Comparison of ENCODE assay signal across 26 mouse cellular contexts in genomic region chr9:78430486-78430885, GRCm38 (mm10). TPM values are rescaled to one million over a fixed set of nuclear protein-coding genes. Genes with fewer than 3 reads are reported as not detected.
DNase-seq lines count a peak whose midpoint lies in the region; ATAC-seq and TF ChIP-seq lines count a peak whose summit lies in the region.
"Had no signal": no experiment of that assay in that cellular context is flagged by ENCODE, and none has a peak within 500 bp of the region (broad histone marks: within the 10 kb centered on the region; RNA-seq: fewer than 3 reads in every experiment).

No protein-coding gene starts in this region.

- no peak overlapping the region for H3K4me3 ChIP-seq in midbrain, embryonic 16.5 days (ENCODE audit: low read depth, low read length)
- H3K4me3 ChIP-seq in gastrocnemius, adult 2 months, result no peak overlapping the region
- H3K4me3 ChIP-seq: embryonic facial prominence, embryonic 10.5 days; forebrain, embryonic 13.5 days; heart, adult 2 months; heart, embryonic 13.5 days; hindbrain, embryonic 13.5 days had no signal

- H3K27me3 ChIP-seq in splenic B cell, adult 2 months (ENCODE audit: control insufficient read depth, insufficient read depth, low read length, poor library complexity, severe bottlenecking), result no peaks in the 10 kb centered on the region
- no peaks in the 10 kb centered on the region for H3K27me3 ChIP-seq in midbrain, embryonic 16.5 days (ENCODE audit: control insufficient read depth, insufficient read depth, low read depth, low read length)

- intact Hi-C loops in gastrocnemius, adult 2 months (cut with DNase I), result no loop called here

- H3K4me2 ChIP-seq in midbrain, embryonic 16.5 days (ENCODE audit: low read length), result no peak overlapping the region
- H3K4me2 ChIP-seq: forebrain, embryonic 13.5 days; heart, embryonic 13.5 days; hindbrain, embryonic 13.5 days had no signal

- WGBS in midbrain, embryonic 16.5 days, result 77% methylated on average over 6 of the region's 6 CpGs

- no peaks in the 10 kb centered on the region for H3K9me3 ChIP-seq in midbrain, embryonic 16.5 days (replicated peaks; ENCODE audit: control insufficient read depth, low read length, poor library complexity, severe bottlenecking)
- H3K9me3 ChIP-seq: embryonic facial prominence, embryonic 10.5 days; forebrain, embryonic 13.5 days; heart, embryonic 13.5 days; hindbrain, embryonic 13.5 days had no signal

- H3K36me3 ChIP-seq in splenic B cell, adult 2 months (ENCODE audit: control insufficient read depth, insufficient read depth, low read length, poor library complexity, severe bottlenecking), result no peaks in the 10 kb centered on the region
- H3K36me3 ChIP-seq in midbrain, embryonic 16.5 days (ENCODE audit: control insufficient read depth, insufficient read depth, low read length), result no peaks in the 10 kb centered on the region
- H3K36me3 ChIP-seq: embryonic facial prominence, embryonic 10.5 days; heart, embryonic 13.5 days; hindbrain, embryonic 13.5 days had no signal

- ATAC-seq in granulocyte monocyte progenitor cell, adult 5-6 weeks (replicated peaks; ENCODE audit: poor library complexity, severe bottlenecking), result peak; percentile 65
- no peak for ATAC-seq in midbrain, embryonic 16.5 days
- ATAC-seq: activated CD4-positive, CD25-positive, alpha-beta regulatory T cell, adult 4 months; CD4-positive, CD25-positive, alpha-beta regulatory T cell, adult 4 months; forebrain, embryonic 13.5 days; forebrain, postnatal 0 days; hindbrain, postnatal 0 days; Patski had no signal

- H3K4me1 ChIP-seq in midbrain, embryonic 16.5 days (ENCODE audit: control insufficient read depth, insufficient read depth, low read length), result no peaks in the 10 kb centered on the region

- peak; percentile 42 for DNase-seq in lung, postnatal 36 days
- no peak for DNase-seq in lung, postnatal 10 days
- DNase-seq in spleen, adult 12 weeks (ENCODE audit: low spot score), result peak; percentile 18
- peak; percentile 87 for DNase-seq in splenic B cell, adult 2 months (ENCODE audit: low read depth, low spot score)
- DNase-seq in gastrocnemius, adult 2 months, result no peak
- DNase-seq in cerebellum, postnatal 14 days, result no peak
- DNase-seq: adrenal gland, postnatal 14 days; cerebellum, adult 18-20 months; cerebellum, adult 9-11 months; forebrain, postnatal 0 days; gastrocnemius, postnatal 10 days had no signal

- no peak overlapping the region for H3K27ac ChIP-seq in midbrain, embryonic 16.5 days (ENCODE audit: low read length)
- H3K27ac ChIP-seq in gastrocnemius, adult 2 months, result no peak overlapping the region
- H3K27ac ChIP-seq: embryonic facial prominence, embryonic 10.5 days; forebrain, embryonic 13.5 days; heart, adult 2 months; heart, embryonic 13.5 days; hindbrain, embryonic 13.5 days; hindbrain, postnatal 0 days had no signal

- no peak overlapping the region for H3K9ac ChIP-seq in midbrain, embryonic 16.5 days (ENCODE audit: low read depth, low read length)
- H3K9ac ChIP-seq: forebrain, embryonic 13.5 days; forebrain, postnatal 0 days; heart, embryonic 13.5 days; hindbrain, embryonic 13.5 days had no signal

- no peak for TF ChIP-seq CTCF in gastrocnemius, adult 2 months (IDR thresholded peaks at IDR 0.05)

RNA-seq across cellular contexts. Expression of gene Cgas, which starts 12.6 kb away (rescaled TPM):
- total RNA-seq in granulocyte monocyte progenitor cell, adult 5-6 weeks (2014; fragmentation: Nextera tagmentation), result 23.1 and 24.9 TPM in 2 replicates
- 20.1 and 23.2 TPM in 2 replicates for total RNA-seq in granulocyte monocyte progenitor cell, adult 5-6 weeks (2017)
- 0.53 and 0.74 TPM in 2 replicates for polyA plus RNA-seq in midbrain, embryonic 16.5 days (2015; fragmentation: Nextera tagmentation; extraction: Ambion mirVana)
- under 1 TPM; 0.08 to 0.11 TPM for total RNA-seq in gastrocnemius, adult 2 months (2021)

RNA-seq across cellular contexts. Expression of gene Mto1, which starts 17.5 kb away (rescaled TPM):
- total RNA-seq in granulocyte monocyte progenitor cell, adult 5-6 weeks (2014; fragmentation: Nextera tagmentation), result 27.8 and 43.2 TPM in 2 replicates
- 30.2 and 31.5 TPM in 2 replicates for total RNA-seq in granulocyte monocyte progenitor cell, adult 5-6 weeks (2017)
- 27.9 and 29.3 TPM in 2 replicates for polyA plus RNA-seq in midbrain, embryonic 16.5 days (2015; fragmentation: Nextera tagmentation; extraction: Ambion mirVana)
- total RNA-seq in gastrocnemius, adult 2 months (2021), result 10 to 100 TPM; 19.8 to 22.0 TPM

RNA-seq across cellular contexts. Expression of gene Gm17324, which starts 18.1 kb away (rescaled TPM):
- not detected in 2 replicates for total RNA-seq in granulocyte monocyte progenitor cell, adult 5-6 weeks (2014; fragmentation: Nextera tagmentation)
- total RNA-seq in granulocyte monocyte progenitor cell, adult 5-6 weeks (2017), result 0.46 TPM in 1 of 2 replicates, not detected in the other
- 1.7 and 2.1 TPM in 2 replicates for polyA plus RNA-seq in midbrain, embryonic 16.5 days (2015; fragmentation: Nextera tagmentation; extraction: Ambion mirVana)
- not detected for total RNA-seq in gastrocnemius, adult 2 months (2021)
- total RNA-seq: adrenal gland, adult 18-20 months; adrenal gland, postnatal 14 days; gastrocnemius, postnatal 10 days; heart, adult 2 months had no signal
- polyA plus RNA-seq: activated CD4-positive, CD25-positive, alpha-beta regulatory T cell, adult 4 months; heart, adult 2 months; intestine, embryonic 14.5 days; Patski had no signal

RNA-seq across cellular contexts. Expression of gene Ddx43, which starts 34.9 kb away (rescaled TPM):
- total RNA-seq in granulocyte monocyte progenitor cell, adult 5-6 weeks (2014; fragmentation: Nextera tagmentation), result 0.28 TPM in 1 of 2 replicates, not detected in the other
- 0.04 TPM in 1 of 2 replicates, not detected in the other for total RNA-seq in granulocyte monocyte progenitor cell, adult 5-6 weeks (2017)
- polyA plus RNA-seq in midbrain, embryonic 16.5 days (2015; fragmentation: Nextera tagmentation; extraction: Ambion mirVana), result 0.36 and 0.57 TPM in 2 replicates
- not detected for total RNA-seq in gastrocnemius, adult 2 months (2021)
- total RNA-seq: adrenal gland, adult 18-20 months; adrenal gland, postnatal 14 days; gastrocnemius, postnatal 10 days; heart, adult 2 months; hindbrain, postnatal 0 days had no signal
- polyA plus RNA-seq: heart, adult 2 months; heart, postnatal 0 days had no signal

RNA-seq across cellular contexts. Expression of gene Ooep, which starts 52.0 kb away (rescaled TPM):
- total RNA-seq in granulocyte monocyte progenitor cell, adult 5-6 weeks (2014; fragmentation: Nextera tagmentation), result not detected in 2 replicates
- not detected in 2 replicates for total RNA-seq in granulocyte monocyte progenitor cell, adult 5-6 weeks (2017)
- polyA plus RNA-seq in midbrain, embryonic 16.5 days (2015; fragmentation: Nextera tagmentation; extraction: Ambion mirVana), result 6.9 and 9.1 TPM in 2 replicates
- total RNA-seq in gastrocnemius, adult 2 months (2021), result not detected
- total RNA-seq: adrenal gland, adult 18-20 months; adrenal gland, postnatal 14 days; heart, adult 2 months; hematopoietic stem cell, adult 5-6 weeks had no signal
- polyA plus RNA-seq: CD4-positive, CD25-positive, alpha-beta regulatory T cell, adult 4 months; heart, adult 2 months; Patski had no signal

Comparison
In these comparisons a context has a peak if more than half of its experiments do, and no peak if none do; other contexts are left out.
1. DNase-seq: peak in lung, postnatal 36 days (single experiment), spleen, adult 12 weeks (single experiment) and splenic B cell, adult 2 months (single experiment); none in lung, postnatal 10 days (single experiment), gastrocnemius, adult 2 months (single experiment) and cerebellum, postnatal 14 days (0 of 2).
2. RNA of gene Cgas, which starts 12.6 kb away (total RNA-seq): 20.1 to 24.9 TPM in granulocyte monocyte progenitor cell, adult 5-6 weeks; 0.08 to 0.11 TPM in gastrocnemius, adult 2 months; every median in the first group is over 10 times any median in the second.